Mouse (Mus musculus) kidney, postnatal 0 days (tissue): ENCODE results near the gene Ccdc181. TPM values are rescaled to one million over a fixed set of nuclear protein-coding genes. Genes with fewer than 3 reads are reported as not detected.
A peak's percentile ranks its signal among the peaks of the same experiment; 100 is the strongest.

Experiments used
- ATAC-seq: fragments of 200-750 bp; cut with Nextera tagmentation; replicated peaks from 2 replicates; pipeline ENCODE4 v1.8.0; 2017; ENCODE audit warnings: low read depth, moderate number of reproducible peaks, moderate TSS enrichment, moderate library complexity; ENCODE audit not compliant: low FRiP score
- DNase-seq: peaks from one replicate; pipeline ENCODE4 v3.0.0-alpha.2; 2016; ENCODE audit warnings: low spot score
- H3K27ac ChIP-seq: fragments of 300-500 bp; sonication (generic); 2 replicates; pipeline ENCODE4 v1.5.1; 2014; ENCODE audit warnings: mild to moderate bottlenecking
- H3K27me3 ChIP-seq: fragments of 300-500 bp; sonication (generic); 2 replicates; pipeline ENCODE4 v1.6.1; 2014; ENCODE audit warnings: low read length, mixed read lengths; ENCODE audit not compliant: insufficient read depth
- H3K36me3 ChIP-seq: fragments of 300-500 bp; sonication (generic); 2 replicates; pipeline ENCODE4 v1.6.1; 2014; ENCODE audit warnings: low read length, mixed read lengths; ENCODE audit not compliant: insufficient read depth
- H3K4me1 ChIP-seq: fragments of 300-500 bp; sonication (generic); replicated peaks from 2 replicates; pipeline ENCODE4 v1.6.1; 2014; ENCODE audit warnings: antibody characterized with exemption, low read length, mixed read lengths; ENCODE audit not compliant: insufficient read depth
- H3K4me2 ChIP-seq: fragments of 300-500 bp; sonication (generic); 2 replicates; pipeline ENCODE4 v1.6.1; 2014; ENCODE audit warnings: mild to moderate bottlenecking, low read length, moderate library complexity, mixed read lengths
- H3K4me3 ChIP-seq: fragments of 300-500 bp; sonication (generic); replicated peaks from 2 replicates; pipeline ENCODE4 v1.5.1; 2014; ENCODE audit warnings: low read depth, low read length
- H3K9ac ChIP-seq: fragments of 300-500 bp; sonication (generic); 2 replicates; pipeline ENCODE4 v1.6.1; 2014; ENCODE audit warnings: low read depth, low read length
- H3K9me3 ChIP-seq: fragments of 300-500 bp; sonication (generic); replicated peaks from 2 replicates; pipeline ENCODE4 v1.6.1; 2016; ENCODE audit warnings: low read length, inconsistent platforms, mixed read lengths
- CTCF ChIP-seq: IDR thresholded peaks from 2 replicates; pipeline ENCODE4 v1.5.1; 2016; ENCODE audit warnings: antibody characterized with exemption, low read depth, mild to moderate bottlenecking, moderate library complexity
- WGBS: fragments of 180-500 bp; shearing (Covaris S2); extraction: QIAGEN DNeasy Blood & Tissue Kit; methylation state at CpG from one replicate; pipeline ENCODE4 v1.1.7; 2014; 5-methylcytosine and 5-hydroxymethylcytosine counted together
- polyA plus RNA-seq: library from polyadenylated mRNA; unstranded; fragments of >200 nt; fragmentation: Nextera tagmentation; extraction: Ambion mirVana; gene quantifications from 2 replicates; pipeline ENCODE4 v1.2.1, GENCODE M21; 2015

Ccdc181 gene
- polyA plus RNA-seq, 1 experiment from 2014 or later: 15.7 TPM

DNA sequence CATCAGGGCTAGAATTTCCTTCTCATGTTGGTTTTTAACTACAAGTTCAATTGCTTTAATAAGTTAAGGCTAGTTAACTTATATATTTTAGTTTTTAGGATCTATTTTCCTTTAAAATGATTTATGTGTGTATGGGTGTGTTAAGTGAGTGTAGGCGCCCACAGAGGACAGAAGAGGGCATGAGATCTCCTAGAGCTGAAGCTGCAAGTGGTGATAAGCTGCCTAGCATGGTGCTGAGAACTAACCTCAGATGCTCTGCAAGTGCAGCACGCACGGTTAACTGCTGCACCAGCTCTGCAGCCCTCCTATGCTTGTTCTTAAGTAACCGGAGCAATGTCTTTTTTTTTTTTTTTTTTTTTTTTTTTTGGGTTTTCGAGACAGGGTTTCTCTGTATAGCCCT lies 21.1 kb downstream of the Ccdc181 start:
- Histone ChIP-seq H3K4me1 (no peaks in the 10 kb centered on the region), H3K27ac (no peak overlapping the region), H3K9ac (no peak overlapping the region), H3K4me2 (no peak overlapping the region), H3K9me3 (no peaks in the 10 kb centered on the region), H3K4me3 (no peak overlapping the region), H3K36me3 (peaks cover 42% of the 10 kb centered on the region), H3K27me3 (no peaks in the 10 kb centered on the region)
- DNase-seq (no peak), ATAC-seq (no peak)
- WGBS: 89% methylated on average over 4 of the region's 5 CpGs
- no peak for TF ChIP-seq CTCF

DNA sequence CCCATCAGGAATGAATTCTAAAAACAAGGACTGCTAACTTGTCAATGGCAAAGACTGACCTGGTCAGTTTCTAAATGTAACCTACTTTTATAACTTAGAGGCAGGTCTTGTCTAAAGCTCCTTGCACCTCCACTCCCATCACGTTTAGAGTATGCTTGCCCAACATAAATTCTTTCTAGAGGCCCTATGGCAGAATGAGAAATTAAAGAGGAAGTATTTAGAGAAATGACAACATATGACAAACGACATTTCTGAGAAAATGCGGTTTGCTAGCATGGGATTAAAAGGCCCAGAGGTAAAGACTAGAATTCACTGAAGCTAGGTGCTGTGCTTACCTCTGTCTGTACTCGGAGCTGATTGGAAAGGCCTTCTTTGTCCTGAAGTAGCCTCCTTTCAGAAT lies 26.6 kb downstream of the Ccdc181 start:
- WGBS: 91% methylated on average over 4 of the region's 4 CpGs
- no peak for TF ChIP-seq CTCF
- peaks cover 45% of the 10 kb centered on the region for H3K36me3 ChIP-seq

DNA sequence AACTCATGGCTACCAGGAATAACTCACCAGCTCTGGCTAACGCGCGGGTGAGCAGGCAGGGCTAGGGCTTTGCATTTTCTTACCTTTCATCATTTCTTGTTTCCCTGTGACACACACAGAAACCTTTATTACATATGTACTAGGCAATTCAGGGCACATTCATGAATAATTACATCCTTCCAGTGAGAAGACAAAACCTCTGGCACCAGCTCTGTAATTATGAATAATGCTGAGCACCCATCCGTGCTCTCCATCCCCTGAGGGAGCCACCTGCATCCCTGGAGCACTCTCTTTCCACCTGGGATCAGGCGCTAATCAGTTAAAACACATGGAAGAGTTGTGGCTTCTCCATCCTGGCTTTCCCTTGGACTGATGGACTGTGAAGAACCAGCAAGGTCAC lies 28.4 kb downstream of the Ccdc181 start, which contains the start of gene Nme7:
Gene Nme7, plus strand, starts transcription at position 301 of the 400 bp plus-strand sequence.
- no peak within 1 kb of the TSS for H3K9ac ChIP-seq
- no peak within 1 kb of the TSS for H3K4me2 ChIP-seq
- H3K36me3 ChIP-seq: peaks cover 34% of the 10 kb centered on the region
- H3K9me3 ChIP-seq: no peaks in the 10 kb centered on the region
- no peak for TF ChIP-seq CTCF
- no peak within 1 kb of the TSS for H3K4me3 ChIP-seq
- no peak for ATAC-seq
- DNase-seq: no peak
- H3K4me1 ChIP-seq: no peaks in the 10 kb centered on the region; the same call in 1 of the 2 replicates
- no peaks in the 10 kb centered on the region for H3K27me3 ChIP-seq
- no peak within 1 kb of the TSS for H3K27ac ChIP-seq
- 85% methylated on average over 5 of the region's 5 CpGs for WGBS

More for the DNA sequence above, 26.6 kb downstream of the Ccdc181 start:
- DNase-seq (no peak), ATAC-seq (no peak)
- H3K4me3 ChIP-seq: no peak overlapping the region
- H3K4me2 ChIP-seq: no peak overlapping the region
- H3K9me3 ChIP-seq: no peaks in the 10 kb centered on the region
- no peaks in the 10 kb centered on the region for H3K27me3 ChIP-seq
- H3K4me1 ChIP-seq: no peaks in the 10 kb centered on the region; the same call in 1 of the 2 replicates
- H3K27ac ChIP-seq: no peak overlapping the region
- H3K9ac ChIP-seq: no peak overlapping the region

DNA sequence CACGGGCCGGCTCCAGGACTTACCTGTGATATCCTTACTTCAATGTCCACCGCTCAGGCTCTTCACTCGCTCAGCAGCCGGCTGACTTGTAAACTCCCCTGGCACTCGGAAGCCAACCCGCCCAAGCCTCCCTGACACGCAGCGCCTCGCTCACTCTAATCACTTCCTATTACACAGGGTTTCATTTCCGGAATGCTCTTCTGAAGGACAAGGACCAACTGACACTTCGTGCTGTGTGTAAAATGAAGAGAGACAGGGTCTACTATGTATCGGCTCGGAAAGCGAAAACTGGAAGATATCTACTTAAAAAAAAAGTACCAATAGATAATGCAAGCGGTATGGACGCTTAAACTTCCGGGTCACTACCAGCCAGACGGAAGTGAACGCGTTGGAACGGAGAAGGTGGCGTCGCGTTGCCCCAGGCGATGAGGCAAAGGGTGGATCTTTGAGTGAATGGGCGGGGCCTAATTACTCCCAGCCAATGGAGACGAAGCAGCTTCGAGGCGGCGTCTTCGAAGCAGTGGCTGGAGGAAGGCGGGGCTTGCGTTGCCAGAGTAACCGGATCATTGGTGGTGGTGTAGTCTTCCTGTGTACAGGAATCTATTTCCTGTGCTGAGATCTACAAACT lies 31.9 kb downstream of the Ccdc181 start, which contains the start of gene Blzf1:
Gene Blzf1, minus strand, starts transcription at position 366 of the 628 bp plus-strand sequence.
- peak within 1 kb of the TSS; percentile 78 for H3K4me2 ChIP-seq
- H3K27ac ChIP-seq: peak within 1 kb of the TSS; percentile 80
- WGBS: under 1% methylated on average over 35 of the region's 35 CpGs
- H3K9me3 ChIP-seq: no peaks in the 10 kb centered on the region
- TF ChIP-seq CTCF: no peak
- no peaks in the 10 kb centered on the region for H3K27me3 ChIP-seq
- peaks cover 5% of the 10 kb centered on the region; the same call in 1 of the 2 replicates for H3K36me3 ChIP-seq
- no peaks in the 10 kb centered on the region; the same call in 1 of the 2 replicates for H3K4me1 ChIP-seq
- H3K4me3 ChIP-seq: peak within 1 kb of the TSS; percentile 79
- peak; percentile 99 for DNase-seq
- H3K9ac ChIP-seq: peak within 1 kb of the TSS; percentile 82
- ATAC-seq: peak; percentile 99

DNA sequence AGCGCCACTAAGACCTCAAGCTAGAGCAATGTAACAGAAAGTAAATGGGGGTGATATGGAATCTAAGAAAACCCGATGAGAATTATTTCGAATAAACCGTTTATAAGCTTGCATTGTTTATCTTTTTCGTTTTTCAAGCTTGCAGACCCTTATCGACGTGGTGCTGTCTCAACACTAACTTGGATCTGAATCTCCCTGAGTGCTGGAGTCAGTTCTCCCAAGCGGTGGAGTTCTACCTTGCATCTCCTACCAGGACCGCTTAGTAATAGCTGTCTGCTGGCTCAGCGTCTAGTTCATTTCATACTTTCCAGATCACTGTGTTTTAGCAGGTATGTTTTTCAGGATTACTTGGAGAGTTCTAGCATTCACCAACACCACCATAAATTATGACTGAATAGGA lies 32.5 kb downstream of the Ccdc181 start:
- 14% methylated on average over 10 of the region's 10 CpGs for WGBS
- H3K9ac ChIP-seq: peak overlapping the region; percentile 56
- no peaks in the 10 kb centered on the region for H3K9me3 ChIP-seq
- peak overlapping the region; percentile 79 for H3K4me3 ChIP-seq
- H3K36me3 ChIP-seq: peaks cover 3% of the 10 kb centered on the region; the same call in 1 of the 2 replicates
- ATAC-seq (no peak), DNase-seq (no peak)
- no peak for TF ChIP-seq CTCF
- H3K4me2 ChIP-seq: peak overlapping the region; percentile 78
- no peaks in the 10 kb centered on the region for H3K27me3 ChIP-seq
- H3K27ac ChIP-seq: peak overlapping the region; percentile 63
- no peaks in the 10 kb centered on the region; the same call in 1 of the 2 replicates for H3K4me1 ChIP-seq

DNA sequence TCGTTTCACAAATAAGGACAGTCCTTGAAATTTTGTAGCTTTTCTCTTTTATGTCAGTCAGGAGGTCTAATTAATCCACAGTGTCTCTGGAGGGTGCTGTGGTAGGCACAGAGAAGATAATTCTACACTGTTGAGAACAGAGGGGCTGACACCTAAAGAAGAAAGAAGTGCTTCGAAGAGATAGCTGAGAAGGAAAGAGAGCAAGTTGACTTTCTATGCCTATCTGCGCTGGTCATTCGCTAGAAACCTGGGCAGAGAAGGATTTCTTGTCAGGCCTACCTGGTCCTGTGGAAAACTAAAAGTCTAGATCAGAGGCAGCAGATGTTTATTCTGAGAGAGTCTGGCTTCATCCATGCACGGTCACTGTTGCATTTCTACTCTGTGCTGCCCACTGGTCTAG lies 38.7 kb downstream of the Ccdc181 start:
- WGBS: 93% methylated on average over 5 of the region's 5 CpGs
- H3K4me1 ChIP-seq: no peaks in the 10 kb centered on the region
- TF ChIP-seq CTCF: no peak
- DNase-seq: no peak
- H3K27me3 ChIP-seq: no peaks in the 10 kb centered on the region
- no peak overlapping the region for H3K4me3 ChIP-seq
- H3K9ac ChIP-seq: no peak overlapping the region
- no peak for ATAC-seq
- no peaks in the 10 kb centered on the region for H3K9me3 ChIP-seq
- H3K4me2 ChIP-seq: no peak overlapping the region
- H3K27ac ChIP-seq: no peak overlapping the region
- H3K36me3 ChIP-seq: peaks cover 11% of the 10 kb centered on the region
